Mouse (Mus musculus) heart, embryonic 16.5 days (tissue): ENCODE measurements around the gene Ostm1. TPM values are rescaled to one million over a fixed set of nuclear protein-coding genes. Genes with fewer than 3 reads are reported as not detected.
A peak's percentile ranks its signal among the peaks of the same experiment; 100 is the strongest.

ENCODE experiments used
- ATAC-seq: fragments of 200-750 bp; cut with Nextera tagmentation; replicated peaks from 2 replicates; pipeline ENCODE4 v1.8.0; 2017; ENCODE audit warnings: moderate number of reproducible peaks; ENCODE audit not compliant: insufficient read depth, low FRiP score; ENCODE audit errors: extremely low read depth
- H3K27ac ChIP-seq: fragments of 300-500 bp; sonication (generic); 2 replicates; pipeline ENCODE4 v1.5.1; 2014; ENCODE audit warnings: mild to moderate bottlenecking, low read length, control low read depth, moderate library complexity
- H3K27me3 ChIP-seq: fragments of 300-500 bp; sonication (generic); 2 replicates; pipeline ENCODE4 v1.6.1; 2014; ENCODE audit warnings: low read length, mixed read lengths; ENCODE audit not compliant: control insufficient read depth, insufficient read depth
- H3K36me3 ChIP-seq: fragments of 300-500 bp; sonication (generic); 2 replicates; pipeline ENCODE4 v1.6.1; 2014; ENCODE audit not compliant: control insufficient read depth, insufficient read depth
- H3K4me1 ChIP-seq: fragments of 300-500 bp; sonication (generic); 2 replicates; pipeline ENCODE4 v1.6.1; 2014; ENCODE audit warnings: low read length, mixed read lengths; ENCODE audit not compliant: control insufficient read depth, insufficient read depth
- H3K4me2 ChIP-seq: fragments of 300-500 bp; sonication (generic); 2 replicates; pipeline ENCODE4 v1.6.1; 2014; ENCODE audit warnings: low read depth, mild to moderate bottlenecking, control low read depth, low read length
- H3K4me3 ChIP-seq: fragments of 300-500 bp; sonication (generic); 2 replicates; pipeline ENCODE4 v1.5.1; 2014; ENCODE audit warnings: mild to moderate bottlenecking, control low read depth, low read length
- H3K9ac ChIP-seq: fragments of 300-500 bp; sonication (generic); 2 replicates; pipeline ENCODE4 v1.6.1; 2014; ENCODE audit warnings: low read length, control low read depth
- H3K9me3 ChIP-seq: fragments of 300-500 bp; sonication (generic); replicated peaks from 2 replicates; pipeline ENCODE4 v1.6.1; 2016; ENCODE audit warnings: low read length; ENCODE audit not compliant: control insufficient read depth
- WGBS: fragments of 180-500 bp; shearing (Covaris S2); extraction: QIAGEN DNeasy Blood & Tissue Kit; methylation state at CpG from one replicate; pipeline ENCODE4 v1.1.7; 2014; 5-methylcytosine and 5-hydroxymethylcytosine counted together
- polyA plus RNA-seq: library from polyadenylated mRNA; unstranded; fragments of >200 nt; fragmentation: Nextera tagmentation; extraction: Ambion mirVana; gene quantifications from 2 replicates; pipeline ENCODE4 v1.2.1, GENCODE M21; 2015

Gene Ostm1
- polyA plus RNA-seq, 1 experiment from 2014 or later, result 24.0 TPM

GRCm38 (mm10) chr10:42633361-42634121, 49.9 kb downstream of the Ostm1 start:
- H3K4me3 ChIP-seq, result peak overlapping the region; percentile 43
- H3K4me2 ChIP-seq, result peak overlapping the region; percentile 59
- H3K36me3 ChIP-seq, result no peaks in the 10 kb centered on the region
- peaks cover 80% of the 10 kb centered on the region for H3K27me3 ChIP-seq
- peak overlapping the region; percentile 35; the same call in 1 of the 2 replicates for H3K9ac ChIP-seq
- no peak for ATAC-seq
- no peak overlapping the region for H3K27ac ChIP-seq
- 6% methylated on average over 23 of the region's 23 CpGs for WGBS
- H3K4me1 ChIP-seq, result peaks cover 24% of the 10 kb centered on the region
- H3K9me3 ChIP-seq, result no peaks in the 10 kb centered on the region

- peak overlapping the region; percentile 59; the same call in 1 of the 2 replicates for H3K4me2 ChIP-seq
- no peak overlapping the region for H3K27ac ChIP-seq
- ATAC-seq, result no peak
- no peaks in the 10 kb centered on the region for H3K9me3 ChIP-seq
- peaks cover 73% of the 10 kb centered on the region for H3K27me3 ChIP-seq
- H3K4me3 ChIP-seq, result peak overlapping the region; percentile 43; the same call in 1 of the 2 replicates
- 2% methylated on average over 8 of the region's 8 CpGs for WGBS
- peaks cover 24% of the 10 kb centered on the region for H3K4me1 ChIP-seq
- H3K36me3 ChIP-seq, result no peaks in the 10 kb centered on the region
- H3K9ac ChIP-seq, result no peak overlapping the region
These were observed 50.6 kb downstream of the Ostm1 start for GRCm38 (mm10) chr10:42634122-42634720.

- H3K4me3 ChIP-seq, result peak overlapping the region; percentile 37
- H3K27ac ChIP-seq, result no peak overlapping the region
- H3K4me2 ChIP-seq, result peak overlapping the region; percentile 49; the same call in 1 of the 2 replicates
These were observed 51.4 kb downstream of the Ostm1 start for GRCm38 (mm10) chr10:42635046-42635445.

GRCm38 (mm10) chr10:42635566-42636359, 52.1 kb downstream of the Ostm1 start:
- Histone ChIP-seq H3K4me1 (peaks cover 24% of the 10 kb centered on the region), H3K4me2 (peak overlapping the region; percentile 49), H3K36me3 (no peaks in the 10 kb centered on the region), H3K27ac (no peak overlapping the region), H3K4me3 (peak overlapping the region; percentile 37), H3K27me3 (peaks cover 58% of the 10 kb centered on the region), H3K9ac (no peak overlapping the region), H3K9me3 (no peaks in the 10 kb centered on the region)
- ATAC-seq, result no peak
- 2% methylated on average over 48 of the region's 52 CpGs for WGBS

More at GRCm38 (mm10) chr10:42635046-42635445, 51.4 kb downstream of the Ostm1 start:
- WGBS, result 8% methylated on average over 11 of the region's 11 CpGs
- Histone ChIP-seq H3K9me3 (no peaks in the 10 kb centered on the region), H3K4me1 (peaks cover 24% of the 10 kb centered on the region), H3K27me3 (peaks cover 64% of the 10 kb centered on the region), H3K9ac (no peak overlapping the region), H3K36me3 (no peaks in the 10 kb centered on the region)
- ATAC-seq, result no peak

- Histone ChIP-seq H3K36me3 (no peaks in the 10 kb centered on the region), H3K4me2 (peak overlapping the region; percentile 57), H3K9me3 (no peaks in the 10 kb centered on the region), H3K27me3 (peaks cover 52% of the 10 kb centered on the region), H3K27ac (no peak overlapping the region), H3K4me1 (peaks cover 24% of the 10 kb centered on the region), H3K9ac (no peak overlapping the region), H3K4me3 (peak overlapping the region; percentile 40)
- WGBS, result 6% methylated on average over 27 of the region's 27 CpGs
- no peak for ATAC-seq
These were observed 52.9 kb downstream of the Ostm1 start for GRCm38 (mm10) chr10:42636360-42637182.

GRCm38 (mm10) chr10:42637183-42637788, 53.7 kb downstream of the Ostm1 start:
- Histone ChIP-seq H3K27me3 (peaks cover 48% of the 10 kb centered on the region), H3K4me3 (peak overlapping the region; percentile 40), H3K4me2 (peak overlapping the region; percentile 57), H3K27ac (no peak overlapping the region), H3K4me1 (peaks cover 20% of the 10 kb centered on the region), H3K36me3 (no peaks in the 10 kb centered on the region), H3K9me3 (no peaks in the 10 kb centered on the region), H3K9ac (no peak overlapping the region)
- ATAC-seq, result peak; percentile 26; the same call in 1 of the 2 replicates
- WGBS, result 6% methylated on average over 18 of the region's 18 CpGs

- H3K4me2 ChIP-seq, result no peak overlapping the region
- 73% methylated on average over 6 of the region's 6 CpGs for WGBS
These were observed 56.2 kb downstream of the Ostm1 start for GRCm38 (mm10) chr10:42639856-42640255.

GRCm38 (mm10) chr10:42643638-42644037, 60.0 kb downstream of the Ostm1 start:
- H3K27me3 ChIP-seq, result no peaks in the 10 kb centered on the region
- H3K4me2 ChIP-seq, result no peak overlapping the region
- 80% methylated on average over 9 of the region's 9 CpGs for WGBS
- peaks cover 3% of the 10 kb centered on the region; the same call in 1 of the 2 replicates for H3K9me3 ChIP-seq
- H3K36me3 ChIP-seq, result no peaks in the 10 kb centered on the region
- H3K4me1 ChIP-seq, result no peaks in the 10 kb centered on the region
- ATAC-seq, result no peak
- no peak overlapping the region for H3K27ac ChIP-seq
- no peak overlapping the region for H3K4me3 ChIP-seq
- H3K9ac ChIP-seq, result no peak overlapping the region

More at GRCm38 (mm10) chr10:42639856-42640255, 56.2 kb downstream of the Ostm1 start:
- H3K36me3 ChIP-seq, result no peaks in the 10 kb centered on the region
- H3K9me3 ChIP-seq, result peaks cover 3% of the 10 kb centered on the region; the same call in 1 of the 2 replicates
- H3K27ac ChIP-seq, result no peak overlapping the region
- no peak overlapping the region for H3K9ac ChIP-seq
- ATAC-seq, result no peak
- H3K27me3 ChIP-seq, result peaks cover 27% of the 10 kb centered on the region
- no peak overlapping the region for H3K4me3 ChIP-seq
- peaks cover 7% of the 10 kb centered on the region for H3K4me1 ChIP-seq
